Mouse (Mus musculus) lung, adult 2 months (tissue): ENCODE measurements around the gene Cpeb3. TPM values are rescaled to one million over a fixed set of nuclear protein-coding genes. Genes with fewer than 3 reads are reported as not detected.
"Not testable (repeated sequence)": the region's sequence is repeated elsewhere in the genome, so short reads cannot be mapped to it uniquely, and the experiment has no call there.

Source experiments
- DNase-seq: peaks from one replicate; pipeline ENCODE4 v3.0.0; 2022
- H3K4me1 ChIP-seq: fragments of 200-500 bp; 2 replicates; pipeline ENCODE4 v1.6.1; 2011; ENCODE audit warnings: low read length; ENCODE audit not compliant: control insufficient read depth, insufficient read depth
- H3K4me3 ChIP-seq: fragments of 200-500 bp; replicated peaks from 2 replicates; pipeline ENCODE3; 2011; ENCODE audit warnings: low read depth, mild to moderate bottlenecking, control low read depth, low read length; ENCODE audit errors: extremely low read depth
- CTCF ChIP-seq: fragments of 200-500 bp; IDR thresholded peaks from 2 replicates; pipeline ENCODE4 v1.5.1; 2011; ENCODE audit warnings: mild to moderate bottlenecking, low read length, control low read depth; ENCODE audit not compliant: insufficient read depth
- POLR2A ChIP-seq: fragments of 200-500 bp; IDR thresholded peaks from 2 replicates; pipeline ENCODE4 v1.6.1; 2011; ENCODE audit warnings: low read depth, mild to moderate bottlenecking, control low read depth, low read length, borderline replicate concordance; ENCODE audit errors: extremely low read depth
- WGBS: fragments of 180-500 bp; shearing (Covaris S2); methylation state at CpG from one replicate; pipeline ENCODE4 v1.1.7; 2018; 5-methylcytosine and 5-hydroxymethylcytosine counted together
- polyA plus RNA-seq: library from polyadenylated mRNA; depleted of rRNA; stranded (reverse); fragments of >200 nt; gene quantifications from 2 replicates; pipeline ENCODE4 v1.2.3, GENCODE M21; 2012

Cpeb3 gene
- polyA plus RNA-seq, 1 experiment, result 6.8 TPM

DNA sequence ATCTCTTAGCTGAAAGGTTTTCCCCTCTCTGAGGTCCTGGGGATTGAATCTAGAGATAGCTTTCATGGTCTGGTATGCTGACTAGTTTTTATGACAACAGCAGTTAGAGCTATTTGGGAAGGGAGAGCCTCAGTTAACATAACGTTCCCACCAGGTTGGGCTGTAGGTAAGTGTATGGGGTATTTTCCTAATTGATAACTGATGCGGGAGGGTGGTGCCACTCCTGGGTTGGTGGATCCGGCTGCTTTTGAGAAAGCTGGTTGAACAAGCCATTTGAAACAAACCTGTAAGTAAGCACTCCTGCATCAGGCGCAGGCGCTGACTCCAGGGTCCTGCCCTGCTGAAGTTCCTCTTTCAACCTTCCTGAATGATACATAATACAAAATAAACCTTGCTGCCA lies 28.9 kb upstream of the Cpeb3 start:
- no peak overlapping the region for H3K4me3 ChIP-seq
- H3K4me1 ChIP-seq, result peaks cover 7% of the 10 kb centered on the region; the same call in 1 of the 2 replicates
- DNase-seq, result no peak
- TF ChIP-seq POLR2A (no peak), CTCF (no peak)
- 59% methylated on average over 5 of the region's 5 CpGs for WGBS

DNA sequence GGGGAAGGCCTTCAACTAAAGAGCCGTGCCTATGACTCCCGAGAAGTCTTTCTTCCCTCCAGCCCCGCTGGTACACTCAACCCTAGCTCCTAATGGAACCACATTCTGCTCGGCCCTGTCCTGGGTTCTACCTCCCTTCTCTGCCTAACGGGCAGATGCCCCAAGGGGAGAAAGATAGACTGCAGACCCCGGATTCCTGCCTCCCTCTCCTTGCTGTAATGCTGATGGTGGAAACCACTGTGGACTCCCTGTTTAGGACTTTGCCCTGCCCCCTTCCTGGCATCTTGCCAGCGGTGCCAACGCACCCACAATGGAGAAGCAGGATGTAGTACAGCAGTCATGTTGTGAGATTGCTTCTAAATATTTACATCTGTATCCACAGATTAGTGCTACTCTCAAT lies 27.4 kb upstream of the Cpeb3 start:
- no peak for DNase-seq
- H3K4me1 ChIP-seq, result peaks cover 7% of the 10 kb centered on the region; the same call in 1 of the 2 replicates
- H3K4me3 ChIP-seq, result no peak overlapping the region
- 47% methylated on average over 8 of the region's 8 CpGs for WGBS
- TF ChIP-seq CTCF, result no peak
- TF ChIP-seq POLR2A, result no peak

DNA sequence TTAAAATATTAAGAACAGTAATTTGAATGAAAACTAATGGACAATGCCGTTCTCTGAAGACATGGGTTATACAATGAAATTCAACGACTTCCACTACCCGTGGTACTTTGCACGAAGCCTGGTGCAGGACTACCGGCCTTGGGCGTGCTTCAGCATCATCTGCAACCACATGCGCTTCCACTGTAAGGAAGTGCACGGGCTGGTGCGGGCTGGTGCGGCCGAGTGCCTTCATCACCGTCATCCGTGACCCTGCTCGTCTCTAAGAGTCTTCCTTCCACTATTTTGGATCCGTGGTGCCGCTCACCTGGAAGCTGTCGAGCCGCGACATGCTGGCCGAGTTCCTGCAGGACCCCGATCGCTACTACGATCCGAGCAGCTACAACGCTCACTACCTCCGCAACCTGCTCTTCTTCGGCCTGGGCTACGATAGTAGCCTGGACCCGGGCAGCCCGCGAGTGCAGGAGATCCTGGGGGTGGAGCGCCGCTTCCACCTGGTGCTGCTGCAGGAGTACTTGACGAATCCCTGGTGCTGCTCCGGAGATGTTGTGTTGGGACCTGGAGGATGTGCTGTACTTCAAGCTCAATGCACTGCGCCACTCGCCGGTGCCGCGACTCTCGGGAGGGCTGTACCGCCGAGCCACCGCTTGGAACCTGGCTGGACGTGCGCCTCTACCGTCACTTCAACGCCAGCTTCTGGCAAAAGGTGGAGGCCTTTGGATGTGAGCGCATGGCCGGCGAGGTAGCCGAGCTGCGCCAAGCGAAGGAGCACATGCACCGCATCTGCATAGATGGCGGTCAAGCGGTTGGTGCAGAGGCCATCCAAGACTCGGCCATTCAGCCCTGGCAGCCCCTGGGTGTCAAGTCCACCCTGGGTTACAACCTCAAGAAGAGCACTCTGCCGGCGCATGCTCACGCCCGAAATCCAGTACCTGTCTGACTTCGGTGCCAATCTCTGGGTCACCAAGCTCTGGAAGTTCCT lies 25.4 kb upstream of the Cpeb3 start:
- TF ChIP-seq POLR2A, result no peak
- no peak for TF ChIP-seq CTCF
- Histone ChIP-seq H3K4me3 (no peak overlapping the region), H3K4me1 (peaks cover 7% of the 10 kb centered on the region; the same call in 1 of the 2 replicates)
- DNase-seq, result no peak
- WGBS, result 8% methylated on average over 63 of the region's 63 CpGs

DNA sequence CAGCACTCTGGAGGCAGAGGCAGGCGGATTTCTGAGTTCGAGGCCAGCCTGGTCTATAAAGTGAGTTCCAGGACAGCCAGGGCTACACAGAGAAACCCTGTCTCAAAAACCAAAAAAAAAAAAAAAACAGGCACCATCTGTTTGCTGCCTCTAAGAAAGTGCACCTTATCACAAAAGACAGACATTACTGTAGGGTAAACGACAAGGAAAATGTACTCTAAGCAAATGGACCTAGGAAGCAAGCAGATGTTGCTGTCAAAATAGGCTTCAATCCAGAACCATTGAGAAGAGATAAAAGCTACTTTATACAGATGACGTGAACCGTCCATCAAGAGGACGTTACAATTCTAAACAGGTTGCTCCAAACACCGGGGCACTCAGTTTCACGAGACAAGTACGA lies 24.2 kb upstream of the Cpeb3 start:
- 72% methylated on average over 9 of the region's 9 CpGs for WGBS
- H3K4me1 ChIP-seq, DNase-seq, H3K4me3 ChIP-seq: not testable (repeated sequence)

DNA sequence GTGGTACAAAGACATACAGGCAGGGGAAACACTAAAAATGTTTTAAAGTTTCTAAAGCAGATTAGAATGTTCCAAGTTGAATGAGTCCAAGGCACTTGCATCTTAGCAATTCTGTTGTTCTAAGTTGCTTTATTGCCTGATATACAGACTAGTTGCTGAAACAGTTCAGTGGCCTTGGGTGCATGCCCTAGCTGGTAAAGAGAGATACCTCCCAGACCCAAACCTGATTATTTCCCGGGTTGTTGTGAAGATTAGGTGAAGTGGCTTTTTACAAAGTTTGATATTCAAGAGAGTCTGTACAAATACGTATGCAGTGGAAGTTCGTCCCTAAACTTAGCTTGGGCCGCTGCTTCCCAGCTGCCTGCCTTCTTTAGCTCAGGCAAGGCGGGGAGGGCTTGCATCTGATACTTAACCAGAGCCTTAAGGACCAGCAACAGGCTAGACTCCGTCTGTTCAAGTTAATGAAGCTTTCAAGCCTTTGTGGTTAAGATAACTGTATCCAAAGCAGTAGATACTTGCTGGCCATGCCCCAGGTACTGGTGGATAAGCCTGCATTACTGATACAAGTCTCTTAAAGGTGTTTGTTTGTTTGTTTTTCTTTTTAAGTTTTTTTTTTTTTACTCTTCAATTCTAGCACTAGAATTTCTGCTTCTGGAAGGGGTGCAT lies 16.9 kb upstream of the Cpeb3 start:
- H3K4me3 ChIP-seq, result no peak overlapping the region
- 83% methylated on average over 6 of the region's 6 CpGs for WGBS

DNA sequence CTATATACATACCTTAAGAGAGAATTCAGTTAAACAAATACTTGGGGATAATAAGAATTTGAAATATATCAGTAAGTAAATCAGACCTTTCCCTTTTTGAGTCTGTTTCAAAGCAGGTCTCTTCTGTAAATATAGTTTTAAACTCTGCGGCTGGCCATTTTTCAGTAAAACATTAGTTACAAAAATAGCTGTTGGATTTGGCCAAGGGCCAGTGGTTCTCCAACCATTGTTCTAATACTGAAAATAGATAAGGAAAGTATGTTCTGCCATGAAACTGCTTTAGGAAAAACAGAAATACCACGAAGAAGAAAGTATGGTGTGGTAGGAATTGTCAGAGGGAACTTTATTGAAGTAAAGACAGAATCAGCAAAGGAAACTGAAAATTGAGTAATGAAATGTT lies 6.3 kb upstream of the Cpeb3 start:
- H3K4me3 ChIP-seq, result no peak overlapping the region
- WGBS, result 17% methylated on average over 2 of the region's 2 CpGs
- no peaks in the 10 kb centered on the region for H3K4me1 ChIP-seq
- DNase-seq, result no peak
- TF ChIP-seq CTCF (no peak), POLR2A (no peak)

More for the DNA sequence above, 16.9 kb upstream of the Cpeb3 start:
- DNase-seq, result no peak
- H3K4me1 ChIP-seq, result no peaks in the 10 kb centered on the region
- no peak for TF ChIP-seq CTCF
- TF ChIP-seq POLR2A, result no peak

DNA sequence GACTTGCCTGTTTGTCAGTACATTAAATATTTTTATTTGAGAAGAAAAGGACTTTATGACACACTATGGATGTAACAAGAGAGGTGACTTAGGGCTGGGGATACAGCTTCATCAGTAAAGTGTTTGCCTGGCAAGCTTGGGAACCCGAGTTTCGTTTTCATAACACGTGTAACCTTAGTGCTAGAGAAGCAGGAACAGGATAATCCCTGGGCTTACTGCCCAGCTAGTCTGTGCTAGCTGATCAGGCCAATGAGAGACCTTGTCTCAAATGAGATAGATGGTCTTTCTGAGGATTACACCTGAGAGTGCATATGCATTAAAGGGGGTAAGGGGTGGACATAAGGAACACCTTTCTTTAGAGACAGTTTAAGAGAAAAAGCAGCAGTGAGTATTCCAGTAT lies 3.0 kb upstream of the Cpeb3 start:
- TF ChIP-seq POLR2A (no peak), CTCF (no peak)
- no peak for DNase-seq
- Histone ChIP-seq H3K4me1 (peaks cover 7% of the 10 kb centered on the region; the same call in 1 of the 2 replicates), H3K4me3 (no peak overlapping the region)
- WGBS, result 67% methylated on average over 3 of the region's 3 CpGs

DNA sequence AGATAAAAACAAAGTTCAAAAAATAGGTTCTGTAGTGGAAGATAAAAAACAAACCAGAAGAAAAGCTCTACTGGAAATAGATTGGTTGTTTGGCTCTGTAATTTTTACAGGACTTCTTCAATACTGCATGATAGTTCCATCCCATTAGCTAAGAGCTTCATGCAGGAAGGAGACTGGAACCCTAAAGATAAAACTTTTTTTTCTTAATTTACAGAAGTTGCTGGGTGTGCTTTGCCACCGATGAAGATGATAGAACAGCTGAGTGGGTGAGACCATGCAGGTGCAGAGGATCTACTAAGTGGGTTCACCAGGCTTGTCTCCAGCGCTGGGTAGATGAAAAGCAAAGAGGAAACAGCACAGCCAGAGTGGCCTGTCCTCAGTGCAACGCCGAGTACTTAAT lies 2.1 kb upstream of the Cpeb3 start:
- 86% methylated on average over 4 of the region's 4 CpGs for WGBS
- Histone ChIP-seq H3K4me1 (peaks cover 7% of the 10 kb centered on the region; the same call in 1 of the 2 replicates), H3K4me3 (no peak overlapping the region)
- TF ChIP-seq POLR2A (no peak), CTCF (no peak)
- DNase-seq, result no peak

DNA sequence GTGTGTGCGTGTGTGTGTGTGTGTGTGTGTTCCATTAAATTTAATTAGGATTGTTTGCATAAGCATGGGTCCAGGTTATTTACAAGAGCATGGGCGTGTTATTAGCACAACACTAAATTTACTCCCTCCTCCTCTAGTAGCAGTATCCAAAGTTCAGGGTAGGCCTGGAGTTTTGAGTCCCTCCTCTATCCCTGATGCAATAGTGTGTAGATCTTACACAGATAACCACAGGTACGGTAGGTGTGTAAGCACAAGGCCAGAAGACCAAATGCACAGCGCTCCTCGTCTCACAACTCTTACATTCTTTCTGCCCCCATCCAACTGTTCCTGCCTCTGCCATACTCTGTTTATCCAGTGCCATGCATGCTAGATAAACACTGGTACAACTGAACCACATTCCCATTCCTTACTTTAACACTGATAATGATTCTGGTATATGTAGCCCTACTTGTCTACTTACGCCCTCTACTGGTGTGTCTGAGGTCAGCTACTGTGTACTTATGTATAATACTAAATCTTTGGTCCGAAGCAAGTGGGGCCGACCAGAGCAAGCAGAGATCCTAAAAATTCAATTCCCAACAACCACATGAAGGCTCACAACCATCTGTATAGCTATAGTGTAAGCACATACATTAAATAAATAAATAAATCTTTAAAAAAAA lies 1.2 kb upstream of the Cpeb3 start:
- 68% methylated on average over 8 of the region's 8 CpGs for WGBS
- no peak for DNase-seq
- no peak overlapping the region for H3K4me3 ChIP-seq
- no peak for TF ChIP-seq CTCF
- TF ChIP-seq POLR2A, result no peak
- peaks cover 7% of the 10 kb centered on the region; the same call in 1 of the 2 replicates for H3K4me1 ChIP-seq
